Mouse (Mus musculus): Measurements from ENCODE around the gene Rreb1. TPM values are rescaled to one million over a fixed set of nuclear protein-coding genes. Genes with fewer than 3 reads are reported as not detected.

Gene Rreb1
- polyA plus RNA-seq, 1 experiment: 31.5 TPM

- Histone ChIP-seq H3K9me3 (replicated peaks; ENCODE audit: control insufficient read depth, insufficient read depth, low read length, poor library complexity, severe bottlenecking) (no peaks in the 10 kb centered on the region), H3K27me3 (ENCODE audit: control insufficient read depth, insufficient read depth, low read length, poor library complexity, severe bottlenecking) (no peaks in the 10 kb centered on the region), H3K4me3 (ENCODE audit: low read depth, low read length) (no peak overlapping the region), H3K36me3 (ENCODE audit: control insufficient read depth, insufficient read depth, low read length, poor library complexity, severe bottlenecking) (no peaks in the 10 kb centered on the region), H3K27ac (ENCODE audit: insufficient read depth, low read length) (no peak overlapping the region), H3K4me1 (ENCODE audit: control insufficient read depth, insufficient read depth, low read length) (no peaks in the 10 kb centered on the region), H3K9ac (ENCODE audit: low read depth, poor library complexity, severe bottlenecking) (no peak overlapping the region)
- TF ChIP-seq CTCF (IDR thresholded peaks at IDR 0.05; ENCODE audit: low read depth, low read length) (no peak), EP300 (IDR thresholded peaks at IDR 0.05; ENCODE audit: insufficient read depth, low read depth, low read length) (no peak), POLR2A (IDR thresholded peaks at IDR 0.05; ENCODE audit: insufficient read depth, low read length) (no peak)
Measured at GRCm38 (mm10) chr13:37742248-37742647, 36.0 kb upstream of the Rreb1 start.

GRCm38 (mm10) chr13:37747504-37747903 lies 30.7 kb upstream of the Rreb1 start:
- no peak overlapping the region for H3K9ac ChIP-seq (ENCODE audit: low read depth, poor library complexity, severe bottlenecking)
- no peak overlapping the region for H3K4me3 ChIP-seq (ENCODE audit: low read depth, low read length)
- H3K9me3 ChIP-seq (replicated peaks; ENCODE audit: control insufficient read depth, insufficient read depth, low read length, poor library complexity, severe bottlenecking): no peaks in the 10 kb centered on the region
- TF ChIP-seq POLR2A (IDR thresholded peaks at IDR 0.05; ENCODE audit: insufficient read depth, low read length) (no peak), EP300 (IDR thresholded peaks at IDR 0.05; ENCODE audit: insufficient read depth, low read depth, low read length) (no peak), CTCF (IDR thresholded peaks at IDR 0.05; ENCODE audit: low read depth, low read length) (no peak)
- no peaks in the 10 kb centered on the region for H3K27me3 ChIP-seq (ENCODE audit: control insufficient read depth, insufficient read depth, low read length, poor library complexity, severe bottlenecking)
- no peaks in the 10 kb centered on the region for H3K36me3 ChIP-seq (ENCODE audit: control insufficient read depth, insufficient read depth, low read length, poor library complexity, severe bottlenecking)
- H3K27ac ChIP-seq (ENCODE audit: insufficient read depth, low read length): no peak overlapping the region
- peaks cover 7% of the 10 kb centered on the region for H3K4me1 ChIP-seq (ENCODE audit: control insufficient read depth, insufficient read depth, low read length)

- no peaks in the 10 kb centered on the region for H3K36me3 ChIP-seq (ENCODE audit: control insufficient read depth, insufficient read depth, low read length, poor library complexity, severe bottlenecking)
- H3K4me3 ChIP-seq (ENCODE audit: low read depth, low read length): no peak overlapping the region
- H3K9me3 ChIP-seq (replicated peaks; ENCODE audit: control insufficient read depth, insufficient read depth, low read length, poor library complexity, severe bottlenecking): no peaks in the 10 kb centered on the region
- no peak for TF ChIP-seq CTCF (IDR thresholded peaks at IDR 0.05; ENCODE audit: low read depth, low read length)
- TF ChIP-seq EP300 (IDR thresholded peaks at IDR 0.05; ENCODE audit: insufficient read depth, low read depth, low read length): no peak
- TF ChIP-seq POLR2A (IDR thresholded peaks at IDR 0.05; ENCODE audit: insufficient read depth, low read length): no peak
- H3K27me3 ChIP-seq (ENCODE audit: control insufficient read depth, insufficient read depth, low read length, poor library complexity, severe bottlenecking): no peaks in the 10 kb centered on the region
- H3K27ac ChIP-seq (ENCODE audit: insufficient read depth, low read length): no peak overlapping the region
- H3K4me1 ChIP-seq (ENCODE audit: control insufficient read depth, insufficient read depth, low read length): peaks cover 7% of the 10 kb centered on the region
- H3K9ac ChIP-seq (ENCODE audit: low read depth, poor library complexity, severe bottlenecking): no peak overlapping the region
Measured at GRCm38 (mm10) chr13:37749485-37749884, 28.7 kb upstream of the Rreb1 start.

GRCm38 (mm10) chr13:37751154-37751950 lies 26.8 kb upstream of the Rreb1 start:
- Histone ChIP-seq H3K27ac (ENCODE audit: insufficient read depth, low read length) (peak overlapping the region; percentile 34; the same call in 1 of the 2 replicates), H3K4me1 (ENCODE audit: control insufficient read depth, insufficient read depth, low read length) (peaks cover 7% of the 10 kb centered on the region), H3K27me3 (ENCODE audit: control insufficient read depth, insufficient read depth, low read length, poor library complexity, severe bottlenecking) (no peaks in the 10 kb centered on the region), H3K9ac (ENCODE audit: low read depth, poor library complexity, severe bottlenecking) (no peak overlapping the region), H3K36me3 (ENCODE audit: control insufficient read depth, insufficient read depth, low read length, poor library complexity, severe bottlenecking) (no peaks in the 10 kb centered on the region), H3K9me3 (replicated peaks; ENCODE audit: control insufficient read depth, insufficient read depth, low read length, poor library complexity, severe bottlenecking) (no peaks in the 10 kb centered on the region), H3K4me3 (ENCODE audit: low read depth, low read length) (no peak overlapping the region)
- TF ChIP-seq CTCF (IDR thresholded peaks at IDR 0.05; ENCODE audit: low read depth, low read length): no peak
- no peak for TF ChIP-seq POLR2A (IDR thresholded peaks at IDR 0.05; ENCODE audit: insufficient read depth, low read length)
- no peak for TF ChIP-seq EP300 (IDR thresholded peaks at IDR 0.05; ENCODE audit: insufficient read depth, low read depth, low read length)

GRCm38 (mm10) chr13:37759341-37760012 lies 18.7 kb upstream of the Rreb1 start:
- no peak overlapping the region for H3K4me3 ChIP-seq (ENCODE audit: low read depth, low read length)
- no peaks in the 10 kb centered on the region for H3K9me3 ChIP-seq (replicated peaks; ENCODE audit: control insufficient read depth, insufficient read depth, low read length, poor library complexity, severe bottlenecking)
- H3K36me3 ChIP-seq (ENCODE audit: control insufficient read depth, insufficient read depth, low read length, poor library complexity, severe bottlenecking): no peaks in the 10 kb centered on the region
- peaks cover 2% of the 10 kb centered on the region; the same call in 1 of the 2 replicates for H3K27me3 ChIP-seq (ENCODE audit: control insufficient read depth, insufficient read depth, low read length, poor library complexity, severe bottlenecking)
- no peak overlapping the region for H3K9ac ChIP-seq (ENCODE audit: low read depth, poor library complexity, severe bottlenecking)
- no peak overlapping the region for H3K27ac ChIP-seq (ENCODE audit: insufficient read depth, low read length)
- no peak for TF ChIP-seq EP300 (IDR thresholded peaks at IDR 0.05; ENCODE audit: insufficient read depth, low read depth, low read length)
- TF ChIP-seq CTCF (IDR thresholded peaks at IDR 0.05; ENCODE audit: low read depth, low read length): no peak
- no peak for TF ChIP-seq POLR2A (IDR thresholded peaks at IDR 0.05; ENCODE audit: insufficient read depth, low read length)
- no peaks in the 10 kb centered on the region for H3K4me1 ChIP-seq (ENCODE audit: control insufficient read depth, insufficient read depth, low read length)

- Histone ChIP-seq H3K4me3 (ENCODE audit: low read depth, low read length) (no peak overlapping the region), H3K27me3 (ENCODE audit: control insufficient read depth, insufficient read depth, low read length, poor library complexity, severe bottlenecking) (peaks cover 2% of the 10 kb centered on the region; the same call in 1 of the 2 replicates), H3K9me3 (replicated peaks; ENCODE audit: control insufficient read depth, insufficient read depth, low read length, poor library complexity, severe bottlenecking) (no peaks in the 10 kb centered on the region), H3K9ac (ENCODE audit: low read depth, poor library complexity, severe bottlenecking) (no peak overlapping the region), H3K27ac (ENCODE audit: insufficient read depth, low read length) (no peak overlapping the region), H3K4me1 (ENCODE audit: control insufficient read depth, insufficient read depth, low read length) (no peaks in the 10 kb centered on the region), H3K36me3 (ENCODE audit: control insufficient read depth, insufficient read depth, low read length, poor library complexity, severe bottlenecking) (no peaks in the 10 kb centered on the region)
- TF ChIP-seq CTCF (IDR thresholded peaks at IDR 0.05; ENCODE audit: low read depth, low read length) (no peak), POLR2A (IDR thresholded peaks at IDR 0.05; ENCODE audit: insufficient read depth, low read length) (no peak), EP300 (IDR thresholded peaks at IDR 0.05; ENCODE audit: insufficient read depth, low read depth, low read length) (no peak)
Measured at GRCm38 (mm10) chr13:37760013-37760342, 18.2 kb upstream of the Rreb1 start.

All from ES-Bruce4 (cell line).